Mouse (Mus musculus) stomach, embryonic 14.5 days (tissue): ENCODE results near the gene Cnot4. TPM values are rescaled to one million over a fixed set of nuclear protein-coding genes. Genes with fewer than 3 reads are reported as not detected.

Experiments
- ATAC-seq: fragments of 200-750 bp; cut with Nextera tagmentation; 2 replicates; pipeline ENCODE4 v1.8.0; 2017; ENCODE audit warnings: low read depth, moderate TSS enrichment; ENCODE audit not compliant: insufficient number of reproducible peaks, insufficient read depth, low FRiP score
- H3K27ac ChIP-seq: fragments of 300-500 bp; sonication (generic); 2 replicates; pipeline ENCODE4 v1.5.1; 2014; ENCODE audit warnings: mild to moderate bottlenecking, low read length, moderate library complexity, mixed read lengths
- H3K27me3 ChIP-seq: fragments of 300-500 bp; sonication (generic); 2 replicates; pipeline ENCODE4 v1.6.1; 2014; ENCODE audit warnings: low read length, control low read depth, mixed read lengths; ENCODE audit not compliant: control insufficient read depth, insufficient read depth
- H3K36me3 ChIP-seq: fragments of 300-500 bp; sonication (generic); 2 replicates; pipeline ENCODE4 v1.6.1; 2014; ENCODE audit warnings: mild to moderate bottlenecking, control low read depth, low read length, moderate library complexity, mixed read lengths; ENCODE audit not compliant: control insufficient read depth, insufficient read depth
- H3K4me1 ChIP-seq: fragments of 300-500 bp; sonication (generic); 2 replicates; pipeline ENCODE4 v1.6.1; 2014; ENCODE audit warnings: low read length, control low read depth, mixed read lengths; ENCODE audit not compliant: control insufficient read depth, insufficient read depth
- H3K4me2 ChIP-seq: fragments of 300-500 bp; sonication (generic); replicated peaks from 2 replicates; pipeline ENCODE4 v1.6.1; 2014; ENCODE audit warnings: low read depth, low read length, control low read depth
- H3K4me3 ChIP-seq: fragments of 300-500 bp; sonication (generic); 2 replicates; pipeline ENCODE4 v1.5.1; 2014; ENCODE audit warnings: low read depth, low read length, control low read depth
- H3K9ac ChIP-seq: fragments of 300-500 bp; sonication (generic); replicated peaks from 2 replicates; pipeline ENCODE4 v1.6.1; 2014; ENCODE audit warnings: low read depth, mild to moderate bottlenecking, control low read depth, low read length, moderate library complexity, mixed read lengths
- H3K9me3 ChIP-seq: fragments of 300-500 bp; sonication (generic); 2 replicates; pipeline ENCODE4 v1.6.1; 2016; ENCODE audit warnings: low read depth, low read length, control low read depth; ENCODE audit not compliant: control insufficient read depth
- WGBS: fragments of 180-500 bp; shearing (Covaris S2); extraction: QIAGEN DNeasy Blood & Tissue Kit; methylation state at CpG from one replicate; pipeline ENCODE4 v1.1.7; 2014; 5-methylcytosine and 5-hydroxymethylcytosine counted together
- polyA plus RNA-seq: library from polyadenylated mRNA; unstranded; fragments of >200 nt; fragmentation: Nextera tagmentation; extraction: Ambion mirVana; gene quantifications from 2 replicates; pipeline ENCODE4 v1.2.1, GENCODE M21; 2014

The Cnot4 gene
- polyA plus RNA-seq, 1 experiment from 2014 or later = 36.5 TPM

DNA sequence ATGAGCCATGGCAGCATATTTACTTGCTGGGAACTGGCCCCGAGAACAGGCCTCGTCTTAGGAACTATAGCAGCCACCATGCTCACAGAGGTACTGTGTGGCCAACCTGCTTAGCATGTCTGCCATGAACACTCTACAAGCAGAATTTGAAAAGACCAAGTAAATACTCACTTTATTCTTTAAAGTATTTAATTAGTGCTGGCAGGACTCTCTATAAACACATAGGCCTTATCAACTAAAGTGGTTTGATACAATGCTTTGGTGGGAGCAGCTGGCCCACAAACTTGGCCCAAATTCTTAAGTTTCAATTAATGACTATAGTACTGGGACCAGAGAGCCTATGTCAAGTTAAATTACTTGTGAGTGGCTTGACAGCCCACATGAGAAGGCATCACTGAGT, 105.5 kb downstream of the Cnot4 start:
- no peak for ATAC-seq
- H3K4me2 ChIP-seq = no peak overlapping the region
- WGBS = 87% methylated on average over 2 of the region's 2 CpGs

GRCm38 (mm10) chr6:35027257-35027656, 106.3 kb downstream of the Cnot4 start:
- no peak overlapping the region for H3K4me3 ChIP-seq
- no peak for ATAC-seq
- 0 out of 2 replicates have a peak, but pooled peaks cover 4% of the 10 kb centered on the region for H3K36me3 ChIP-seq
- H3K27ac ChIP-seq = no peak overlapping the region
- WGBS = 69% methylated on average over 6 of the region's 6 CpGs
- no peaks in the 10 kb centered on the region for H3K27me3 ChIP-seq
- no peak overlapping the region for H3K4me2 ChIP-seq
- H3K9me3 ChIP-seq = no peaks in the 10 kb centered on the region
- peaks cover 16% of the 10 kb centered on the region; the same call in 1 of the 2 replicates for H3K4me1 ChIP-seq
- no peak overlapping the region for H3K9ac ChIP-seq

More for the DNA sequence above, 105.5 kb downstream of the Cnot4 start:
- Histone ChIP-seq H3K36me3 (0 out of 2 replicates have a peak, but pooled peaks cover 4% of the 10 kb centered on the region), H3K4me1 (peaks cover 16% of the 10 kb centered on the region; the same call in 1 of the 2 replicates), H3K9ac (no peak overlapping the region), H3K4me3 (no peak overlapping the region), H3K27ac (no peak overlapping the region), H3K9me3 (no peaks in the 10 kb centered on the region), H3K27me3 (no peaks in the 10 kb centered on the region)

GRCm38 (mm10) chr6:35016624-35017023, 116.9 kb downstream of the Cnot4 start:
- Histone ChIP-seq H3K9ac (no peak overlapping the region), H3K9me3 (no peaks in the 10 kb centered on the region), H3K27me3 (no peaks in the 10 kb centered on the region), H3K4me3 (no peak overlapping the region), H3K27ac (no peak overlapping the region), H3K4me1 (no peaks in the 10 kb centered on the region), H3K4me2 (no peak overlapping the region), H3K36me3 (no peaks in the 10 kb centered on the region)
- 90% methylated on average over 5 of the region's 5 CpGs for WGBS
- no peak for ATAC-seq

- no peak for ATAC-seq
- WGBS = 86% methylated on average over 1 of the region's 1 CpGs
- H3K9me3 ChIP-seq = no peaks in the 10 kb centered on the region
These were observed 121.6 kb downstream of the Cnot4 start for GRCm38 (mm10) chr6:35011953-35012352.

GRCm38 (mm10) chr6:35010705-35011104, 122.8 kb downstream of the Cnot4 start:
- Histone ChIP-seq H3K27me3 (no peaks in the 10 kb centered on the region), H3K4me3 (no peak overlapping the region), H3K9me3 (no peaks in the 10 kb centered on the region), H3K27ac (no peak overlapping the region), H3K36me3 (no peaks in the 10 kb centered on the region), H3K4me1 (no peaks in the 10 kb centered on the region), H3K4me2 (no peak overlapping the region), H3K9ac (no peak overlapping the region)
- 94% methylated on average over 5 of the region's 5 CpGs for WGBS
- no peak for ATAC-seq

More at GRCm38 (mm10) chr6:35011953-35012352, 121.6 kb downstream of the Cnot4 start:
- H3K4me3 ChIP-seq = no peak overlapping the region
- no peak overlapping the region for H3K9ac ChIP-seq
- H3K27me3 ChIP-seq = no peaks in the 10 kb centered on the region
- H3K36me3 ChIP-seq = no peaks in the 10 kb centered on the region
- H3K4me2 ChIP-seq = no peak overlapping the region
- no peaks in the 10 kb centered on the region for H3K4me1 ChIP-seq
- no peak overlapping the region for H3K27ac ChIP-seq

GRCm38 (mm10) chr6:35002261-35002669, 131.3 kb downstream of the Cnot4 start:
- WGBS = 81% methylated on average over 18 of the region's 18 CpGs
- H3K9me3 ChIP-seq = no peaks in the 10 kb centered on the region; the same call in 1 of the 2 replicates
- H3K4me2 ChIP-seq = no peak overlapping the region
- H3K4me1 ChIP-seq = no peaks in the 10 kb centered on the region
- no peak overlapping the region for H3K27ac ChIP-seq
- H3K27me3 ChIP-seq = no peaks in the 10 kb centered on the region
- no peak overlapping the region for H3K9ac ChIP-seq
- H3K36me3 ChIP-seq = no peaks in the 10 kb centered on the region
- H3K4me3 ChIP-seq = no peak overlapping the region
- ATAC-seq = no peak

DNA sequence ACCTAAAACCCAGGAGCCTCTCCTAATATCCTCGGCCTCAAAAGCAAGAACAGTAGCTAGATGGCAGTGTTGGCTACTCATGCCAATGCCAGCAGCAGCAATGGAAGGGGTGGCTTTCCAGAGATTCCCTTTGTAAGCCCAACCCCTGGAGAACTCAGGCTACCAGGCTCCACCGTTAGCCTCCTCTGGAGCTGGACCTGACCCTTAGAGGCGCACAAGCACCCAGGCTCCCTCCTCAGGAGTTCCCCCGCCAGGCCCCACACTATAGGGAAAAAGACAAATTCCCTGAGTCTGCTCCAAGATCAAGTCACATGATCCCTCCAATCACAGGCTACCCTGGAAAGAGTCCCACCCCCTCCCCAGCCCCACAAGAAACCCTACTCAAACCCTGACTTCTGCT, 134.4 kb downstream of the Cnot4 start:
- WGBS = 11% methylated on average over 4 of the region's 4 CpGs

GRCm38 (mm10) chr6:34996496-34996895, 137.0 kb downstream of the Cnot4 start:
- H3K9ac ChIP-seq = no peak overlapping the region
- H3K4me1 ChIP-seq = no peaks in the 10 kb centered on the region
- ATAC-seq = no peak
- no peak overlapping the region for H3K4me3 ChIP-seq
- no peak overlapping the region for H3K27ac ChIP-seq
- H3K9me3 ChIP-seq = no peaks in the 10 kb centered on the region
- no peaks in the 10 kb centered on the region for H3K27me3 ChIP-seq
- no peak overlapping the region for H3K4me2 ChIP-seq
- no peaks in the 10 kb centered on the region for H3K36me3 ChIP-seq
- 78% methylated on average over 4 of the region's 4 CpGs for WGBS

More for the DNA sequence above, 134.4 kb downstream of the Cnot4 start:
- ATAC-seq = no peak
- Histone ChIP-seq H3K4me3 (no peak overlapping the region), H3K4me1 (no peaks in the 10 kb centered on the region), H3K9ac (no peak overlapping the region), H3K27ac (no peak overlapping the region), H3K4me2 (0 out of 2 replicates have a peak overlapping the region, but pooled peaks have one; percentile 0), H3K27me3 (no peaks in the 10 kb centered on the region), H3K9me3 (no peaks in the 10 kb centered on the region), H3K36me3 (no peaks in the 10 kb centered on the region)

GRCm38 (mm10) chr6:34995265-34995681, 138.3 kb downstream of the Cnot4 start:
- H3K36me3 ChIP-seq = no peaks in the 10 kb centered on the region
- H3K9me3 ChIP-seq = no peaks in the 10 kb centered on the region
- ATAC-seq = peak; percentile 54; the same call in 1 of the 2 replicates
- no peaks in the 10 kb centered on the region for H3K27me3 ChIP-seq
- peak overlapping the region; percentile 53 for H3K4me2 ChIP-seq
- 8% methylated on average over 13 of the region's 13 CpGs for WGBS
- no peak overlapping the region for H3K27ac ChIP-seq
- no peaks in the 10 kb centered on the region for H3K4me1 ChIP-seq
- no peak overlapping the region for H3K9ac ChIP-seq
- H3K4me3 ChIP-seq = peak overlapping the region; percentile 8; the same call in 1 of the 2 replicates
